Mouse (Mus musculus): Measurements from ENCODE around the gene Slc1a1. TPM values are rescaled to one million over a fixed set of nuclear protein-coding genes. Genes with fewer than 3 reads are reported as not detected.

Slc1a1 gene
- polyA plus RNA-seq, 1 experiment from 2014 or later, result 40.3 TPM

DNA sequence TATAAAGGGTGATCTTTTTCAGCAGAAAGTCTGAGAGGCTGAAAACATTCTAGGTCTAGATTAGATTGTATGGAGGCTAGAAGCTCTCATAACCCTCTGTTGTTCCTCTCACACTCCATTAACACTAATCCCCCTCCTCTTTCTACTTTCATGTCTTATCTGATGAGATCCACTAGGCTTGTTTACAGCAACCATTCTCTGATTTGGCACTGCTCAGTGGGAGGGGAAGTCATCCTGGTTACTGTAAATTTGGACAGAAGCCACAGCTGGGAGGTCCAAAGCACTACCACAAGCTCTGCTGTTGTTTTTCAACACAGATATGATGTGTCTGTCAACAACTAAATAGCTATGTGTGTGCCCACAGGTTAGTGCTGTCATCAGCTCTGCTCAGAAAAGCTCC lies 3.5 kb upstream of the Slc1a1 start:
- Histone ChIP-seq H3K36me3 (replicated peaks) (no peaks in the 10 kb centered on the region), H3K9me3 (no peaks in the 10 kb centered on the region), H3K27ac (no peak overlapping the region), H3K4me1 (peaks cover 12% of the 10 kb centered on the region), H3K9ac (no peak overlapping the region), H3K27me3 (replicated peaks) (no peaks in the 10 kb centered on the region), H3K4me3 (no peak overlapping the region), H3K4me2 (no peak overlapping the region)
- ATAC-seq (replicated peaks), result no peak

- Histone ChIP-seq H3K4me3 (no peak overlapping the region), H3K4me1 (peaks cover 12% of the 10 kb centered on the region), H3K9ac (no peak overlapping the region), H3K27ac (no peak overlapping the region), H3K27me3 (replicated peaks) (no peaks in the 10 kb centered on the region), H3K4me2 (no peak overlapping the region), H3K36me3 (replicated peaks) (no peaks in the 10 kb centered on the region), H3K9me3 (no peaks in the 10 kb centered on the region)
- ATAC-seq (replicated peaks), result no peak
- WGBS, result 91% methylated on average over 3 of the region's 3 CpGs
These were observed 2.2 kb upstream of the Slc1a1 start for GRCm38 (mm10) chr19:28832605-28833004.

DNA sequence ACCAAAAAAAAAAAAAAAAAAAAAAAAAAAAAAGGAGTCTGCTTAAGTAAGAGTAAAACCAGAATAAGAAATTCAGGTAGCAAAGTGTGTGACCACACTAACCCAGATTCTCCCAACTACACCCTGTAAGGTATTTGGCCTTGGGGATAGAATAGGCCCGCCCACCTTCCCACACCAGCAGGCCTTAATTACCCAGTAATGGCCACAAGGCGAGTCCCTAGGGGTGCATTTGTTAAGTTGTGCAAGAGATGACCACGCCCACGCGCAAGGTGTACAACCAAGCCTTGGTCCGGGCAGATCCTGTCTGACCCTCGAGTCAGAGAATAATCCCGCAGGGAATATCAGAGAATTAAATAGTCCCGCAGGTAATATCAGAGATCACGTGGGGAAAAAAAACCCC lies 461 bp upstream of the Slc1a1 start:
- Histone ChIP-seq H3K27ac (peak overlapping the region; percentile 72; the same call in 1 of the 2 replicates), H3K9ac (peak overlapping the region; percentile 66), H3K4me3 (peak overlapping the region; percentile 57), H3K4me1 (peaks cover 7% of the 10 kb centered on the region; the same call in 1 of the 2 replicates), H3K9me3 (no peaks in the 10 kb centered on the region), H3K4me2 (peak overlapping the region; percentile 78), H3K27me3 (replicated peaks) (no peaks in the 10 kb centered on the region), H3K36me3 (replicated peaks) (no peaks in the 10 kb centered on the region)
- 6% methylated on average over 10 of the region's 10 CpGs for WGBS
- peak; percentile 65 for ATAC-seq (replicated peaks)

- Histone ChIP-seq H3K9ac (peak overlapping the region; percentile 66), H3K27me3 (replicated peaks) (no peaks in the 10 kb centered on the region), H3K4me2 (peak overlapping the region; percentile 78), H3K36me3 (replicated peaks) (no peaks in the 10 kb centered on the region), H3K4me3 (peak overlapping the region; percentile 57), H3K4me1 (peaks cover 7% of the 10 kb centered on the region; the same call in 1 of the 2 replicates), H3K9me3 (no peaks in the 10 kb centered on the region), H3K27ac (peak overlapping the region; percentile 72)
- peak; percentile 59 for ATAC-seq (replicated peaks)
- 8% methylated on average over 9 of the region's 9 CpGs for WGBS
These were observed 633 bp downstream of the Slc1a1 start for GRCm38 (mm10) chr19:28835500-28835864.

GRCm38 (mm10) chr19:28836116-28836515 lies 1.3 kb downstream of the Slc1a1 start:
- Histone ChIP-seq H3K9me3 (no peaks in the 10 kb centered on the region), H3K4me1 (peaks cover 7% of the 10 kb centered on the region; the same call in 1 of the 2 replicates), H3K27ac (no peak overlapping the region), H3K4me3 (peak overlapping the region; percentile 57), H3K9ac (no peak overlapping the region), H3K4me2 (peak overlapping the region; percentile 78), H3K36me3 (replicated peaks) (no peaks in the 10 kb centered on the region), H3K27me3 (replicated peaks) (no peaks in the 10 kb centered on the region)
- 0 out of 2 replicates have a peak, but pooled peaks have one; percentile 0 for ATAC-seq (replicated peaks)
- 67% methylated on average over 3 of the region's 3 CpGs for WGBS

- Histone ChIP-seq H3K4me3 (no peak overlapping the region), H3K4me2 (no peak overlapping the region; the same call in 1 of the 2 replicates), H3K27ac (no peak overlapping the region), H3K9me3 (no peaks in the 10 kb centered on the region), H3K4me1 (peaks cover 7% of the 10 kb centered on the region; the same call in 1 of the 2 replicates), H3K27me3 (replicated peaks) (no peaks in the 10 kb centered on the region), H3K36me3 (replicated peaks) (no peaks in the 10 kb centered on the region), H3K9ac (no peak overlapping the region)
- 75% methylated on average over 11 of the region's 11 CpGs for WGBS
- ATAC-seq (replicated peaks), result no peak
These were observed 2.0 kb downstream of the Slc1a1 start for GRCm38 (mm10) chr19:28836651-28837410.

DNA sequence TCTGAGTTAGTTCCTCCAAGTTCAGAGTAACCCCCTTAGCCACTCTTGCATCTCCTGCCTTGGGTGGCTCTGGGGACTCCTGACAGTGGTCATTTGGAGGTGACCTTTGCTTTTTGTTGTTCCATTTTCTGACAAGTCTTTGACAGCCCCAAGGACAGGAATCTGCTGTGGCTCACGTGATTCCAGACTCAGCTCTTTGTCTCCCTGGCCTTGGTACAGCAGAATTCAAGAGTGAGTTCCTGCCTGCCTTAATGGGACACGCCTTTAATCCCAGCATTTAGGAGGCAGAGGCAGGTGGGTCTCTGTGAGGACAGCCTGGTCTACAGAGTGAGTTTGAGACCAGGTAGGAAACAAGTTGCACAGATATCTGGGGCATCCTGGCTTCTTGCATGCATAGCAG lies 3.9 kb downstream of the Slc1a1 start:
- H3K27ac ChIP-seq, result no peak overlapping the region
- no peak overlapping the region for H3K4me2 ChIP-seq
- no peak overlapping the region for H3K9ac ChIP-seq
- H3K4me1 ChIP-seq, result peaks cover 7% of the 10 kb centered on the region; the same call in 1 of the 2 replicates
- H3K27me3 ChIP-seq (replicated peaks), result no peaks in the 10 kb centered on the region
- H3K36me3 ChIP-seq (replicated peaks), result no peaks in the 10 kb centered on the region
- no peaks in the 10 kb centered on the region for H3K9me3 ChIP-seq
- 80% methylated on average over 2 of the region's 2 CpGs for WGBS
- ATAC-seq (replicated peaks), result no peak
- H3K4me3 ChIP-seq, result no peak overlapping the region

- Histone ChIP-seq H3K9ac (no peak overlapping the region), H3K9me3 (no peaks in the 10 kb centered on the region), H3K27me3 (replicated peaks) (no peaks in the 10 kb centered on the region), H3K4me2 (no peak overlapping the region), H3K4me3 (no peak overlapping the region), H3K4me1 (no peaks in the 10 kb centered on the region), H3K27ac (no peak overlapping the region), H3K36me3 (replicated peaks) (no peaks in the 10 kb centered on the region)
- 67% methylated on average over 8 of the region's 8 CpGs for WGBS
- no peak for ATAC-seq (replicated peaks)
These were observed 10.3 kb downstream of the Slc1a1 start for GRCm38 (mm10) chr19:28844946-28845710.

DNA sequence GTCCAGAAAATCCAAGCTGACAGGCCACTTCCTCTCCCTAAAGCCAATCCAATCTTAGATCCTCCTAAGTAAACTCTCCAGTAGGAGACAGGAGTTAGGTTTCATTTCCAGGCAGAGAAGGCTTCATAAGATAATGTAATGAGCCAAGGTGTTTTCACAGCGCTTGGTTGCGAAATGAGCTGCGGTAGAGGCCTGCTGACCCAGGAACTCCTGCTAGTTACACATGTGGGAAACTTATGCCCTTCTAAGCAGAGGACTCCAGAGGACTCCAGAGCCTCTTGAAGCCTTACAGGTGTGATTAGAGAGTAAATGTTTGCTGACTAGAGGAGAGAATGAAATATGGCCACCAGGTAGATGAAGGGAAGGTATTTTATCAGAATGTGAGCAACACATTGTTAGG lies 15.7 kb downstream of the Slc1a1 start:
- Histone ChIP-seq H3K4me1 (no peaks in the 10 kb centered on the region), H3K27me3 (replicated peaks) (no peaks in the 10 kb centered on the region), H3K9me3 (no peaks in the 10 kb centered on the region), H3K9ac (no peak overlapping the region), H3K27ac (no peak overlapping the region), H3K4me3 (no peak overlapping the region), H3K36me3 (replicated peaks) (no peaks in the 10 kb centered on the region), H3K4me2 (no peak overlapping the region)
- WGBS, result 94% methylated on average over 3 of the region's 3 CpGs
- no peak for ATAC-seq (replicated peaks)

- WGBS, result 86% methylated on average over 3 of the region's 3 CpGs
- no peak overlapping the region for H3K9ac ChIP-seq
- no peak overlapping the region for H3K4me2 ChIP-seq
- no peaks in the 10 kb centered on the region for H3K36me3 ChIP-seq (replicated peaks)
- H3K4me3 ChIP-seq, result no peak overlapping the region
- no peaks in the 10 kb centered on the region for H3K9me3 ChIP-seq
- no peaks in the 10 kb centered on the region for H3K4me1 ChIP-seq
- H3K27ac ChIP-seq, result no peak overlapping the region
- H3K27me3 ChIP-seq (replicated peaks), result no peaks in the 10 kb centered on the region
- ATAC-seq (replicated peaks), result no peak
These were observed 17.2 kb downstream of the Slc1a1 start for GRCm38 (mm10) chr19:28852001-28852400.

DNA sequence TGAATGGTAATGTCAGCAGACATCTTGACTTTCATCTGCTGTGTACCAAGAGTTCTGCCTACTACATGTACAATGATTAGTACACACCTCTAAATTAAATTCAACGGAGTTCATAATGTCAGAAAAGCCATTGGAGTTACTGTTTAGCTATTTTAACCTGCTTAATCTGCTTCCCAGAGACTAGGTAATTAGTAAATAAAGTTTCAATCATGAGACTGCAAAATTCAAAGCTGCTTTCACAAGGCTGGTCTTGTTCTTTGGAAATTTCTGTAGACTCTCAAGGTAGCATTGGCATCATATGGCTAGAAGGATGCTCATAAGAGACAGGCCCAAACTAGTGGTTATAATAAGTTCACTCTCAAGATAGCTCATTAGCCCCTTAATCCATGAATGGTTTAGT lies 20.0 kb downstream of the Slc1a1 start:
- no peak overlapping the region for H3K27ac ChIP-seq
- WGBS, result 78% methylated on average over 1 of the region's 1 CpGs
- H3K4me1 ChIP-seq, result no peaks in the 10 kb centered on the region
- no peak for ATAC-seq (replicated peaks)
- H3K9me3 ChIP-seq, result no peaks in the 10 kb centered on the region
- no peaks in the 10 kb centered on the region for H3K36me3 ChIP-seq (replicated peaks)
- H3K4me2 ChIP-seq, result no peak overlapping the region
- no peak overlapping the region for H3K4me3 ChIP-seq
- no peaks in the 10 kb centered on the region for H3K27me3 ChIP-seq (replicated peaks)
- no peak overlapping the region for H3K9ac ChIP-seq

- no peak overlapping the region for H3K27ac ChIP-seq
- no peaks in the 10 kb centered on the region for H3K4me1 ChIP-seq
- no peak overlapping the region for H3K4me3 ChIP-seq
- no peak for ATAC-seq (replicated peaks)
- no peak overlapping the region for H3K4me2 ChIP-seq
- H3K9me3 ChIP-seq, result no peaks in the 10 kb centered on the region
- H3K27me3 ChIP-seq (replicated peaks), result no peaks in the 10 kb centered on the region
- H3K36me3 ChIP-seq (replicated peaks), result no peaks in the 10 kb centered on the region
- 90% methylated on average over 2 of the region's 2 CpGs for WGBS
- H3K9ac ChIP-seq, result no peak overlapping the region
These were observed 25.4 kb downstream of the Slc1a1 start for GRCm38 (mm10) chr19:28860246-28860645.

All from midbrain, embryonic 15.5 days (tissue).